Mouse (Mus musculus) liver, embryonic 16.5 days (tissue): ENCODE data around the gene Tirap. TPM values are rescaled to one million over a fixed set of nuclear protein-coding genes. Genes with fewer than 3 reads are reported as not detected.

Experiments used
- ATAC-seq: fragments of 200-750 bp; cut with Nextera tagmentation; 2 replicates; pipeline ENCODE4 v1.8.0; 2017; ENCODE audit warnings: low read depth, mild to moderate bottlenecking, moderate number of reproducible peaks, moderate library complexity
- H3K27ac ChIP-seq: fragments of 300-500 bp; sonication (generic); 2 replicates; pipeline ENCODE4 v1.5.1; 2014; ENCODE audit warnings: mild to moderate bottlenecking, low read length
- H3K27me3 ChIP-seq: fragments of 300-500 bp; sonication (generic); 2 replicates; pipeline ENCODE4 v1.6.1; 2014; ENCODE audit warnings: low read depth, low read length, mixed read lengths; ENCODE audit not compliant: control insufficient read depth, insufficient read depth
- H3K36me3 ChIP-seq: fragments of 300-500 bp; sonication (generic); 2 replicates; pipeline ENCODE4 v1.6.1; 2014; ENCODE audit warnings: mild to moderate bottlenecking; ENCODE audit not compliant: control insufficient read depth, insufficient read depth
- H3K4me1 ChIP-seq: fragments of 300-500 bp; sonication (generic); 2 replicates; pipeline ENCODE4 v1.6.1; 2014; ENCODE audit warnings: low read depth, low read length, mixed read lengths; ENCODE audit not compliant: control insufficient read depth
- H3K4me2 ChIP-seq: fragments of 300-500 bp; sonication (generic); 2 replicates; pipeline ENCODE4 v1.6.1; 2014; ENCODE audit warnings: low read depth, low read length, mixed read lengths
- H3K4me3 ChIP-seq: fragments of 300-500 bp; sonication (generic); 2 replicates; pipeline ENCODE4 v1.5.1; 2014; ENCODE audit warnings: low read depth, mild to moderate bottlenecking, low read length
- H3K9ac ChIP-seq: fragments of 300-500 bp; sonication (generic); 2 replicates; pipeline ENCODE4 v1.6.1; 2014; ENCODE audit warnings: low read depth, low read length
- H3K9me3 ChIP-seq: fragments of 300-500 bp; sonication (generic); replicated peaks from 2 replicates; pipeline ENCODE4 v1.6.1; 2016; ENCODE audit warnings: low read length; ENCODE audit not compliant: control insufficient read depth
- WGBS: fragments of 180-500 bp; shearing (Covaris S2); extraction: QIAGEN DNeasy Blood & Tissue Kit; methylation state at CpG from one replicate; pipeline ENCODE4 v1.1.7; 2014; ENCODE audit not compliant: insufficient replicate concordance; 5-methylcytosine and 5-hydroxymethylcytosine counted together
- polyA plus RNA-seq: library from polyadenylated mRNA; unstranded; fragments of >200 nt; fragmentation: Nextera tagmentation; extraction: Ambion mirVana; gene quantifications from 2 replicates; pipeline ENCODE4 v1.2.1, GENCODE M21; 2015

Gene Tirap
- polyA plus RNA-seq, 1 experiment from 2014 or later: 8.5 TPM

DNA sequence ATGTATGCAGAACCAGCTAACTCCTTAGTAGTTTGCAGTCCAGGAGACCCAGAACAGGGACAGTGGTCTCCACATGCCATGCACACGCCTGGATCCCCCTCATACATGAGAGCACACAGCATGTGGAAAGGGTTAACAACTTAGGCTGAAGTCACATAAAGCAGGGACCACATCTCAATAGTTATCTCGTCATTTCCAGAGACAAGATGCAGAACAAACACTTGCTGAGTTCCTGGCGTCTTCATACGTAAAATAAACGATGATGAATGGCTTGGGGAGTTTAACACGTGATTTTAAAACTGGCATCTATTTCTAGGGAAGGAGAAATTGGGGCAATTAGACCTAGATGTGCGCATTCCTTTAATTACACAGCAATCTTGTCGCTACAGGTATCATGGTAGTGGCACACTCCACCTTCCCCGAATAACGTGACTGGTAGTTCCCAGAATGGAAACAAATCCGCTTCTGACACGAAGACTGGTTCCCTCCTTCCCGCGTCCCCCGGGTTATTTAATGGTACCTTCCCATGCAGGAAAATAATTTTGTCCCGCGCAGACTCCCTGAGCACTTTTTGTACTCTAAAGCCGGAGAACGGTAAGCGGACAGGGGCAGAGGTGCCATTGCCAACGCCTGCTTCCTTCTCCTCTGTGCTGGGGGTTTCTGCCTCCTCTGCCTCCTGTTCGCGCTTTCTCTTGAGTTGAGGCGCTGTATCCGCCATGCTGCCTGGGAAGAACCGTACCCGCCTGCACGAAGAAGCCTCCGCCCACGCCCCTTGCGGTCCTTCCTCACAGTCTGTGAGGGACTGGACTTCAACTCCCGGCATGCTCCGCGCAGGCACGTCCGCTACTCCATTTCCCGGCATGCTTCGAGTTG, 24.6 kb downstream of the Tirap start, which contains the start of gene Dcps:
Gene Dcps, minus strand, starts transcription at position 811 of the 873 bp plus-strand sequence.
- H3K9me3 ChIP-seq: no peaks in the 10 kb centered on the region
- peak within 1 kb of the TSS; percentile 76 for H3K4me3 ChIP-seq
- H3K27ac ChIP-seq: peak within 1 kb of the TSS; percentile 85
- H3K9ac ChIP-seq: peak within 1 kb of the TSS; percentile 73
- under 1% methylated on average over 38 of the region's 38 CpGs for WGBS
- peak within 1 kb of the TSS; percentile 94 for H3K4me2 ChIP-seq
- H3K4me1 ChIP-seq: peaks cover 13% of the 10 kb centered on the region
- ATAC-seq: peak; percentile 99
- no peaks in the 10 kb centered on the region for H3K27me3 ChIP-seq
- H3K36me3 ChIP-seq: peaks cover 3% of the 10 kb centered on the region

DNA sequence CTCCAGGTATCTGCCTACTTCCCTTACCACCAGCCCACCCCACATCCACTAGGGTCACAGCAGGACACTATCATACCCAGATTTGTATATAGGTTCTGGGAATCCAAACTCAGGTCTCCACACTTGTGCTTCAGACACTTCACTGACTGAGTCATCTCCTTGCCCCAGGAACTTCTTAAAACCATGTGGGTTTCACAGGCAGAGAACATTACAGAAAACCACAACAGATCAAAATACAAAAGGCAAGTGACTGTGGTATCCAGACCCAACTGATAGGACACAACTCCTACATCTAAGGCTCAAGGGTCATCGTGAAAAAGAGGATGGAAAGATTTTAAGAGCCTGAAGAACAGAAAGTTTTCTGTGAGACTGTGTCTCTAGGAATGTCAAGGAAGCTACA, 26.8 kb downstream of the Tirap start:
- Histone ChIP-seq H3K36me3 (peaks cover 5% of the 10 kb centered on the region), H3K4me1 (peaks cover 13% of the 10 kb centered on the region), H3K27me3 (no peaks in the 10 kb centered on the region), H3K9me3 (no peaks in the 10 kb centered on the region), H3K27ac (no peak overlapping the region), H3K9ac (no peak overlapping the region), H3K4me3 (no peak overlapping the region), H3K4me2 (no peak overlapping the region)
- no peak for ATAC-seq
- 50% methylated on average over 1 of the region's 1 CpGs for WGBS

DNA sequence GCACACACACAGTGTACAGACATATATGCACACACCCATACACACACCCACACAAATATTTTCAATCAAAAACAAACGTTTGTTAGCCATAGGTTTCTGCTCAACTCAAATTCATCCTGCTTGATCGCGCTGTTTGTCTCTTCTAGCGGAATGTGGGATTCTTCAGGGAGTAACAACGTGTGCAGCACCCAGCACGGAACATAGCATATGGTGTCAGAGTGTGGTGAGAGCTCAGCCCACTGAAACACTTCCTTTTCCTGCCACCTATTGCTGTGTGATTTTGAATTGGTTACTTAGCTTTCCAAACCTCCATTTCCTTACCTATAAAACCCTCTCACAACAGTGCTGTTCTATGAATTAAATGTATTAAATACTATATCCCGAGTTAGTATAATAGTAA, 30.0 kb downstream of the Tirap start:
- Histone ChIP-seq H3K9me3 (no peaks in the 10 kb centered on the region), H3K4me3 (no peak overlapping the region), H3K27me3 (no peaks in the 10 kb centered on the region), H3K4me1 (peaks cover 15% of the 10 kb centered on the region), H3K9ac (no peak overlapping the region), H3K4me2 (no peak overlapping the region), H3K27ac (no peak overlapping the region), H3K36me3 (peaks cover 5% of the 10 kb centered on the region)
- WGBS: 76% methylated on average over 7 of the region's 7 CpGs
- ATAC-seq: no peak

DNA sequence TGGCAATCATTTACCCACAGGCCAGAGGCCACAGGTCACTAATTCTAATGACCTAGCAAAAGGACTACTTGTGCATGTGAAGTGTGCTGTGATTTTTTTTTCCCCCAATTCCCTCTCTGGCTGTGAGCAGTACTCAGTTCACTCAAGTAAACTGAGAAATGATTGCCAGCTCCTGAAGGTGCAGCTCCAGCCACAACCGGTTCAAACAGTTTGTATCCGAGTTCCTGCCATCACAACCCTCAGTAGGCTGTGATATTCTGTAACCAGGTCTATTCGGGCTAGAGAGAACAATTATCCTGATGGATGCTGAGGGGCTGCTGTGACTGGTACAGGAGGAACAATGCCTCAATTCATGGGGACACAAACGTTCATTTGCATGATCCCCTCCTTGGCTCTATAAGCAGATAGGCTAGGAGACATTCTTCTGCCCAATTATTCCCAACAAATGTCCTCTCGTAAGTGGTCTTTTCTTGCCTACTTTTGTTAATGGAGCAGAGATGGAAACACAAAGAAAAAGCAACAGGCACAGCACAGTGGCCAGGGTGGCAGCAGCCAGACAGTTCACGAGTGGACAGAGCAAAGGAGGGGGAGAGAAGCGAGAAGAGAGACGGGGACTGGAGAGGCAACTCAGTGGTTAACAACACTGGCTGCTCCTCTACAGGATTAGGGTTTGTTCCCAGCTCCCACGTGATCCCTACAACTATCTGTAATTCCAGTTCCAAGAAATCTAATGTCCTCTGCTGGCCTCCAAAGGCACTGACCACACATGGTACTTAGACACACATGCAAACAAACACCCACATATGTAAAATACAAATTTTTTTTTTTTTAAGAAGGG, 33.1 kb downstream of the Tirap start:
- WGBS: 60% methylated on average over 9 of the region's 9 CpGs
- no peak overlapping the region for H3K9ac ChIP-seq
- no peaks in the 10 kb centered on the region for H3K27me3 ChIP-seq
- H3K4me1 ChIP-seq: peaks cover 3% of the 10 kb centered on the region; the same call in 1 of the 2 replicates
- ATAC-seq: peak; percentile 52
- H3K4me2 ChIP-seq: no peak overlapping the region
- no peak overlapping the region for H3K4me3 ChIP-seq
- no peaks in the 10 kb centered on the region for H3K9me3 ChIP-seq
- H3K36me3 ChIP-seq: peaks cover 5% of the 10 kb centered on the region
- H3K27ac ChIP-seq: peak overlapping the region; percentile 6

DNA sequence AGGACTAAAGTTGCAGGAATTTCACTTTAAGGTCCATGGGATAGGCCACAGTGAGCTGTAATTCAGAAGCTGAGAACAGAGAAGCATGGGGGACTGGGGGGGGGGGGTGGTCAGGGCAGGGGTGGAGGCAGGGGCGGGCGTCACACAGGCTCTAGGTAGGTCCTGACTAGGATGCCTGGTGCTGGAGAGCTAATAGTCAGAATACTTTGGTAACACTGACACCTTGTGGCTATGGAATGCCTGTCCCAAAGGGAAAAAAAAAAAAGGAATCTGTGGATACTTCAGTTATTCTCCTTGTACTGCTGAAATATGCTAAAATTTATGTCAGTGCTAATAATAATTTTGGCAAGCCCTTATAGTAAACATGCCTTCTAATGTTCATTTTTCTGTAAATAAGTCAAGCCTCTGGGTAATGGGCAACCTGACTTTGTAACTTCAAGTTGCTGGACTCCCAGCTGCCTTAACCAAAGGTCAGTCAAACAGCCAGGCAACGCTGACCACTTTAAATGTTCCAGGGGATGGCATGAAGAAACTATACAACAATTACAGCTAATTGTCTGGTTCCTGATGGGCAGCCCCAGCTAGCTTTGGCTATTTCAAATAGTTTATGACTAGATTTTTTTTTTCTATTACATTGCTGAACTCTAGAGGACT, 33.8 kb downstream of the Tirap start:
- WGBS: 43% methylated on average over 3 of the region's 3 CpGs
- no peak overlapping the region for H3K9ac ChIP-seq
- no peaks in the 10 kb centered on the region for H3K9me3 ChIP-seq
- H3K27ac ChIP-seq: no peak overlapping the region
- 0 out of 2 replicates have a peak, but pooled peaks have one; percentile 37 for ATAC-seq
- peaks cover 5% of the 10 kb centered on the region for H3K36me3 ChIP-seq
- H3K27me3 ChIP-seq: no peaks in the 10 kb centered on the region
- H3K4me1 ChIP-seq: peaks cover 3% of the 10 kb centered on the region; the same call in 1 of the 2 replicates
- no peak overlapping the region for H3K4me3 ChIP-seq
- no peak overlapping the region for H3K4me2 ChIP-seq

DNA sequence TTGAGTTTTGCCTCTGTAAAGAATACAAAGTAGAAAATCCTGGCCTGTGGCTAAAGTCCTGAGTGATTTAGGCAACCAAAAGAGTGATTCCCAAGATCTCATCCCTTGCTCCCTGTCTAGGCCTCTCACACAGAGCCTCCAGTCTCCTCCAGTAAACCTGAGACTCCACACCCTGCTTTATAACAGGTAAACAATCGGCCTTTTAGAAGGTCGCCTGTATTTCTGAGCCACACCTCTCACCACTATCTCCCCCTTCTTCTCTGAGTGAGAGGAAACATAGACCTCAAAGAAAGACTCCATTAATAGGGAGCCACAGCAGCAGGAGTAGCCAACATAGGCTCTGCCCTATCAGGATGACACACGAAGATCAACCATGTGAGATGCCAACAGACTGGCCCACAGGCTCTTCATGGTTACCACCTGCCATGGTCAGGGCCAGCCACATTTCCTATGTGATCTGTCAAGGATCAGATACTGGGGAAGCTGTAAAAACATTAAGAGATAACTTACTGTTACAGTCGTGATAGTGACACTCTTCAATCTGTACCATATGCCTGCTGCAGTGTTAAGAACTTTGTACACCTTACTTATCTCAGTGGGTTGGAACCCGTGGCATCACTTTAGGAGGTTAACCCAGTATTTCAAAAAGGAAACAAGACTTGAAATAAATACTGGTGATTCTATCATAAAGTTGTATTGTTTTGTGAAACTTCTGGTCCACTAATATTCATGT, 35.8 kb downstream of the Tirap start:
- H3K36me3 ChIP-seq: no peaks in the 10 kb centered on the region
- H3K9me3 ChIP-seq: no peaks in the 10 kb centered on the region
- no peak overlapping the region for H3K4me2 ChIP-seq
- ATAC-seq: 0 out of 2 replicates have a peak, but pooled peaks have one; percentile 9
- peaks cover 3% of the 10 kb centered on the region; the same call in 1 of the 2 replicates for H3K4me1 ChIP-seq
- H3K9ac ChIP-seq: no peak overlapping the region
- H3K27me3 ChIP-seq: no peaks in the 10 kb centered on the region
- WGBS: 38% methylated on average over 5 of the region's 5 CpGs
- H3K4me3 ChIP-seq: no peak overlapping the region
- no peak overlapping the region for H3K27ac ChIP-seq

DNA sequence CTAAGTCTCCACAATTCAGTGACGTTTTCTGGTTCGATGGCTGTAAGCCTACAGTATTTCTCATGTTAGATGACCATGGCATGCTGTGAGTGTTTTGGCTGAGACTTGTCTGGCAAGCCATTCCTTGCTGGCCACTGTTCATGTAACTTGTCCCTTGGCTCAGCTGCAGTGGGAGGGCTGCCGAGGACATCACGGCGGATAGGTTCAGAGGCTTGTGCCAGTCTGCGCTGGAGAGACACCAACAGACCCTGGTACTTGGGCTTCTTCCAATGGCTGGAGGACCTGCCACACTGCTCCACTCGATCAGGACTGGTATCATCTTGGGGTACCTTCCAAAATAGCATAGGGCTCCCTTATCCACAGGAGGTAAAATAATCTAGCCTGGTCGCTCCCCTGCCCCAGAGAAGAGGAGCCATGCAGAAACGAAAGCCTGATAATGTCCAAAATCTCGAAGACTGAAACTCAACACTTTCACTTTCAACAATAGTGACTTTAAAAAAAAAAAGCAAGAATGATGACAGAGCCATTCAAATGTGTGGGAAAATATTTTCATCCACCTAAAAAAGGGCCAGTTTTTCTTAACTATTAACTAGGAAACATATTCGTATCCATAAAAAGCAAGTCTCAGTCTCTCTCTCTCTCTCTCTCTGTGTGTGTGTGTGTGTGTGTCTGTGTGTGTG, 36.9 kb downstream of the Tirap start:
- no peak overlapping the region for H3K4me2 ChIP-seq
- H3K4me1 ChIP-seq: peaks cover 3% of the 10 kb centered on the region; the same call in 1 of the 2 replicates
- no peaks in the 10 kb centered on the region for H3K36me3 ChIP-seq
- H3K4me3 ChIP-seq: no peak overlapping the region
- ATAC-seq: no peak
- H3K27me3 ChIP-seq: no peaks in the 10 kb centered on the region
- WGBS: 80% methylated on average over 11 of the region's 11 CpGs
- no peaks in the 10 kb centered on the region for H3K9me3 ChIP-seq
- no peak overlapping the region for H3K9ac ChIP-seq
- no peak overlapping the region for H3K27ac ChIP-seq

DNA sequence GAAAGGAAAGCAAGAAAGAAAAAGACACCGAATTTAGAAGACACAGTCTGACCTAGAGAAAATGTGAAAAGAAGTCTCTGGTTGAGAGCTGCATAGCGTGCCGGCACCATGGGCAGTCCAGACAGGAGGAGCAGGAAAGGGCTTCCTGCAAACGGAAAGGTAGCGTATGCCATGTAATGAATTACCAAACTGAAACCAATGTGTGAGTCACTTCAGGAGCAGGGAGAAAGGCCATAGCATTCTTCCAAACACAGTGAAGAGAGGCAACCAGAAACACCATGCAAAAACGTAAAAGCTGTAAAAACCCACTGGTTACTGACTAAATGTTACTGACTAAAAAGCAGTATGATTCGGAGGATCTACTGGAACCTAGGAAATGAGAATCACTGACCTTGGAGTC, 38.4 kb downstream of the Tirap start:
- no peak overlapping the region for H3K4me2 ChIP-seq
- ATAC-seq: no peak
- H3K27ac ChIP-seq: no peak overlapping the region
- H3K9ac ChIP-seq: no peak overlapping the region
- no peaks in the 10 kb centered on the region for H3K27me3 ChIP-seq
- no peaks in the 10 kb centered on the region; the same call in 1 of the 2 replicates for H3K4me1 ChIP-seq
- no peak overlapping the region for H3K4me3 ChIP-seq
- H3K9me3 ChIP-seq: no peaks in the 10 kb centered on the region
- 84% methylated on average over 7 of the region's 7 CpGs for WGBS
- H3K36me3 ChIP-seq: no peaks in the 10 kb centered on the region
